Mouse (Mus musculus): ENCODE results near the gene Padi3.

DNA sequence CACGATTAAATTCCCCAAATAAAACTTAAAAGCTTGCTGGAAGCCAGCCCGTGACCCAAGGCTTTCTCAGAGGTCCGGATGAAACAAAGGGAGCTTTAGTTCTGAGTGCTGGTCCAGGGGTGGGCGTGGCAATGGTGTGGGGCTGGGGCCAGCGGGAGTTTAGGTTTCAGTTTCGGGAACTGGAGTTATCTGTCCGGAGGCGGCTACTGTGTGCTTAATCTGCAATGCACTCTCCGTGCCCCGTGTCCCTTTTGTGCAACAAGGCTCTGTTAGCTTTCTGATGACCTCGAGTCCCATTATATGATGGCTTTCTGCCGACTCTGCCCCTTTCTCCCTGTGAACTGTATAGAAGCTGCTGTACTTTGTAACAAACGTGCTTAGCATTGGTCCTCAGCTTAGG, 40.0 kb downstream of the Padi3 start:
- no peak for TF ChIP-seq POLR2A (IDR thresholded peaks at IDR 0.05; ENCODE audit: low read depth, low read length)
- TF ChIP-seq CTCF (IDR thresholded peaks at IDR 0.05; ENCODE audit: borderline replicate concordance, insufficient read depth, low read length), result no peak

All from embryonic fibroblast, embryonic 13.5 days (primary cell).